Mouse (Mus musculus): ENCODE data around the gene Hbp1.

Hbp1 gene

DNA sequence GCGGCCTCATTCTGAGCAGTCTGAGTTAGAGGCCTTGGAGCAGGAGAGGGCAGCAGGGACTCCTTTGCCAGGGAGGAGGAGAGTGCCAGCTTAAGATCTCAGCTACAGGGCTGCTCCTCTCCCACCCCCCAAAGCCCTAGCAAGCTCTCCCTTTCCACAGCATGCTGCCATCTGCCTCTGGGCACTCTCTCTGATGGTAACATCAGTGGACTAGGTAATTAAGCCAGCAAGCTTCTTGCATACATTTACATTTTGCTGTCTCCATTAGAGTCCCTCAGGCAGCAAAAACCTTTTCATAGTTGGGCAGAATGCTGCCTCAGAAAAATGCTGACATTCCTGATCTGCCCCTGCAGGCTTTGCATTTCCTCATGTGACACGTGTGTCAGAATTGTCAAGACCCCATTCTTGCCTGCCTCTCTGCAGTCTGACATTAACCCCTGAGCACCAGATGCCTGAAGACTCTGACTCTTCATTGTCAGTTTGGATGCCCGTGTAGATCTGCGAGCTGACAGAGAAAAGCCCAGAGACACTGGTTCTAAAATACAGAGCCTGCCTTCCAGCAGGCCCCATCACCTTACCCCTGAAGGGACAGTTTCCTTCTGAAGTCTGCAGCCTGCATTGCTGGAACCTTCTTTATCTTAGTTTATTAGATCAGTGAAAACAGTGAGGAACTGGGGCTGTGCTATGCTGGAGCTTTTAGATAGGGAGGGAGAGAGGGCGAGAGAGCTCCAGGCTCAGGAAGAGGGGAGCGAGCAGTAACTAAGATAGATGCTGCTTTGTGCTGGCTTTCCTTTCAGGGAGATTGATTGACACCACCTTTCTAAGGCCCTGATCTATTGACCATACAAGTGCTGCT lies 44.4 kb downstream of the Hbp1 start:
- no peaks in the 10 kb centered on the region; the same call in 1 of the 2 replicates for H3K27me3 ChIP-seq (ENCODE audit: control insufficient read depth, insufficient read depth, low read length, poor library complexity, severe bottlenecking)
- 0 out of 2 replicates have a peak, but pooled peaks cover 7% of the 10 kb centered on the region for H3K36me3 ChIP-seq (ENCODE audit: control insufficient read depth, insufficient read depth, low read length, poor library complexity, severe bottlenecking)
- no peak for DNase-seq (ENCODE audit: low read depth, low spot score)

DNA sequence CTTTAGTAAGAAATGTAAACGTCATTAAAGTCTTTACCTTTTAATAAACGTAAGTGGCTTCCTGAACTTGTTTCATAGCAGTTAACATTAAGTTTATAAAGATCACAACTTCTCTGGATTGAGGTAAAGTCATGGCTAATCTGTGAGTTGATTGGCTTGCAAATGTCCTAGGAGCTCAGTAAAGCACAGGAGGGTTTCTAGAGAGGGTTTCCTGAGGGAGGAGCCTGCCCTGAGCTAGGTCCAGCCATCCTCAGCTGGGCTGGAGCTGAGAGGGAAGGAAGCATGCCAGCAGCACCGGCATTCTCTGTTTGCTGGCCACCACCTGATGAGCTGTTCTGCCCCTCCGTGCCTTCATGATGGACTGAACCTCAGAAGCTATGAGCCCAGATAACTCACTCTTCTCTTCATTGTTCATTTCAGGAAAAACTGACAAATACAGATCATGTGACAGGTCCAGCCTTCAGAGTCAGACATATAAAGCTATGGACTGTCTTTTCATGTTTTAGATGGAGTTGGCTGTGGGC lies 49.9 kb downstream of the Hbp1 start:
- 0 out of 2 replicates have a peak, but pooled peaks cover 4% of the 10 kb centered on the region for H3K36me3 ChIP-seq (ENCODE audit: control insufficient read depth, insufficient read depth, low read length, poor library complexity, severe bottlenecking)
- no peak for DNase-seq (ENCODE audit: low read depth, low spot score)
- H3K27me3 ChIP-seq (ENCODE audit: control insufficient read depth, insufficient read depth, low read length, poor library complexity, severe bottlenecking), result no peaks in the 10 kb centered on the region; the same call in 1 of the 2 replicates

DNA sequence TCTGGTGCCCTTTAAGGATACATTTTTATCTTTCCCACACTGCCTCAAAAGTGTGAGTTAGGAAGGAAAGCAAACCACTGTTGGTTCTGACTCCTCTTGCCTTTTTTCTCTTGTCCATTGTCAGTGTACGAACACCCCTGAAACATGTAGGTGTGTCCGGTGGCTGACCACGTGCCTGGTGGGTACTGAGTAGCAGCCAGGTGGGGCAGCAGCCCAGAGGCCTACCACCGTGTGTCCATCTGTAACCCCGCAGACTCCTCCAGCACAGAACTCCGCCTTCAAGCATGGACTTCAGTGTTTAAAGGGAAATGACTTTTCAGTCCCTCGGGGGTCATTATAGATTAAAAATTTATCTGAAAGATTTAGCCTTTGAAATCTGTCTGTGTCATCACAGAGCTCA lies 52.9 kb downstream of the Hbp1 start:
- 0 out of 2 replicates have a peak, but pooled peaks cover 4% of the 10 kb centered on the region for H3K36me3 ChIP-seq (ENCODE audit: control insufficient read depth, insufficient read depth, low read length, poor library complexity, severe bottlenecking)
- no peak for DNase-seq (ENCODE audit: low read depth, low spot score)
- no peaks in the 10 kb centered on the region; the same call in 1 of the 2 replicates for H3K27me3 ChIP-seq (ENCODE audit: control insufficient read depth, insufficient read depth, low read length, poor library complexity, severe bottlenecking)

DNA sequence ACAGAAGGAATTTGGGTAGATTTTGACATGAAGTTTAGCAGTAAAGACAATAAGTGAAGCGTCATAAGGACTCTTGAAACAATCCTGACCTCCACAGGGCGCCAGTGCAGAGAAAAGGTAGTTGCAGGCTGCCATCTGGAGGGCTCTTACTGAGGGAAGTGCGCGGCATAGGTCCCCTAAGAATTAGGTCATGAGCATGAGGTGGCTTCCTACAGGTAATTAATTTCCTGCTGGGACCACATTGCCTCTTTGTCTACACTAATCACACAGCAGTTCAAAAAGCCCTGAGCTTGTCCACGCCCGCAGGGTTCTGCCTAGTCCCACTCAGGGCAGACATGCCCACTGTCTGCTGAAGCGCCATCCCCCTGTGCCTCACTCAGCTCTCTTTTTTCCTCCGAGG lies 53.3 kb downstream of the Hbp1 start:
- Histone ChIP-seq H3K27me3 (ENCODE audit: control insufficient read depth, insufficient read depth, low read length, poor library complexity, severe bottlenecking) (no peaks in the 10 kb centered on the region; the same call in 1 of the 2 replicates), H3K36me3 (ENCODE audit: control insufficient read depth, insufficient read depth, low read length, poor library complexity, severe bottlenecking) (0 out of 2 replicates have a peak, but pooled peaks cover 4% of the 10 kb centered on the region)
- no peak for DNase-seq (ENCODE audit: low read depth, low spot score)

DNA sequence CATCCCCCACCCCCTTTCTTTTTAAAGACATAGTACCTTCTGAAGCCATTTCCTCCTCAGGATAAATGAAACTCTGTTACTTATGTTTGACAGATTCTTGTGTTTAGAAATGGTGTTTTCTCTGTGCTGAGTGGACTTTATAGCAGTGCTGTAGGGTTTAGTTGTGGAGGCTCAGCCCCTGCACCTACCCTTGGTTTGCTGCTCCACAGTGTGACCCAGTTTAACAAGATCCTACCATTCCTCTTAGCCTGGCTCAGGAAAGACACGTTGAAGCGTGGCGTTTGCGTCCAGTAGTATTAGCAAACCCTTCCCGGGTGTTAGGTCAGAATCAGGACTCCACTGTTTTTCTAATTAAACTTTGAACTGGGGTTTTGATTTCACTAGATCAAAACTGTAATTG lies 54.0 kb downstream of the Hbp1 start:
- Histone ChIP-seq H3K36me3 (ENCODE audit: control insufficient read depth, insufficient read depth, low read length, poor library complexity, severe bottlenecking) (0 out of 2 replicates have a peak, but pooled peaks cover 1% of the 10 kb centered on the region), H3K27me3 (ENCODE audit: control insufficient read depth, insufficient read depth, low read length, poor library complexity, severe bottlenecking) (no peaks in the 10 kb centered on the region)
- no peak for DNase-seq (ENCODE audit: low read depth, low spot score)

DNA sequence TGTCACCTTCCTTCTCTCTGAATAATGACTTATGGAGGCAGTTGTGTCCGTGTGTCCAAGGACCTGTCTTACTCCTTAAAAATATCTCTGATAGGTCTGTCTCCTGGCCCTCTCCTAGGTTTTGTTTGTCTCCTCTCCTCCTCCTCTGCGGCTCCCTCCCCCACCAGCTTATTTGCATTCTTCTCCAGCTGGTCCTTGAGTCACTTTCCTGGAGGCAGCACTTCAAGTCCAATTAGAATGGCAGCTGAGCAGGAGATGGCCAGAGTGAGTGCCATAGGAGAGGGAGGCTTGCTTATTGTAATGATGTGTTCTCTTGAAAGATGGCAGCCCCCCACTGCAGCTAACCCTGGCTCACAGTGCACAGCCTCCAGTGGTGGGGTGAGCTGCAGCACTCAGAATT lies 54.4 kb downstream of the Hbp1 start:
- no peaks in the 10 kb centered on the region for H3K27me3 ChIP-seq (ENCODE audit: control insufficient read depth, insufficient read depth, low read length, poor library complexity, severe bottlenecking)
- H3K36me3 ChIP-seq (ENCODE audit: control insufficient read depth, insufficient read depth, low read length, poor library complexity, severe bottlenecking), result no peaks in the 10 kb centered on the region
- DNase-seq (ENCODE audit: low read depth, low spot score), result no peak

DNA sequence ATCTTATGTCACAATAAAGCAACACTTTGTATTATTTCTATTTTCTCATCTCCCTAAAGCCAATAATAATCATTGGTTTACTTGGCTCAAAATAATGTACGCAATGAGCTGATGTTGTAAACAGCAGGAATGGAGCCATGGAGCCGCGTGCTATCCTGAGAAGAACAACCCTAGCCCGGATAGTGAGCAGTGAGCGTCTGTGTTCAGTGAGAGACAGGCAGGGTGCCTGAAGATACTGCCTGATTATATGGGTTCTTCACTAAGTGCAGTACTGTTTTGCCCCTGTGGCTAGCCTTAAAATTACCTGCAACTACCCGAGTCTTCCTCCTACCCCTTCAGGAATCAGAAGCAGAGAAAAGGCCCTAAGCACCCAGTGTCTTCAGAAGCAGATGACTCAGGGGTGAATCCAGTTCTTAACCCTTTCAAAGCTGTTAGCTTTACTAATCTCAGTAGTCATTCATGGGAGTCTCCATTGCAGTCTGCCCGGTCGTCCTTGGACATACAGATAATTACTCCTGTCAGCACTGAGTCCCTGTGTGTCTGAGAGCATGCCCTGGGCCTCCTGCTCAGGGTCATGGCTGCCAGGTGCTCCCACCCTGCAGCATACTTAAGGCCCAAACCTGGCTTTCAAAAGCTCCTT lies 55.1 kb downstream of the Hbp1 start:
- Histone ChIP-seq H3K36me3 (ENCODE audit: control insufficient read depth, insufficient read depth, low read length, poor library complexity, severe bottlenecking) (no peaks in the 10 kb centered on the region), H3K27me3 (ENCODE audit: control insufficient read depth, insufficient read depth, low read length, poor library complexity, severe bottlenecking) (no peaks in the 10 kb centered on the region)
- DNase-seq (ENCODE audit: low read depth, low spot score), result no peak

DNA sequence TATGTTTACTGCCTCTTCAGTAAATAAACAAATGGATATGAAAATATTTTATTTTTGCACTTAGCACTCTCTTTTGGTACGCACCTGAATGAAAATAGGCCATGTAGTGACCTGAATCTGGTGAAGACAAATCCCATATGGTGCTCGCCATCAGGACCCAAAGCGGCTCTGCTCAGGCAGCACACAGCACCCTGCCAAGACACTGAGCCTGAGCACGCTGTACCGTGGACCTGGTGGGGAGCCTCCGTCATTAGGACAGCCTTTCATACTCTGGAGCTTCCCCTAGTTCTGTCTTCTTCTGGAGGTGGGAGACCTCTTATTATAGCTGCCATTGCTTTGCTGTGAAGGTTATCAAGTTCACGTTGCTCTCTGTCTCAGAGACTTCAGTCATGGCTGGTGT lies 57.6 kb downstream of the Hbp1 start:
- no peak for DNase-seq (ENCODE audit: low read depth, low spot score)
- Histone ChIP-seq H3K27me3 (ENCODE audit: control insufficient read depth, insufficient read depth, low read length, poor library complexity, severe bottlenecking) (no peaks in the 10 kb centered on the region), H3K36me3 (ENCODE audit: control insufficient read depth, insufficient read depth, low read length, poor library complexity, severe bottlenecking) (peaks cover 2% of the 10 kb centered on the region; the same call in 1 of the 2 replicates)

DNA sequence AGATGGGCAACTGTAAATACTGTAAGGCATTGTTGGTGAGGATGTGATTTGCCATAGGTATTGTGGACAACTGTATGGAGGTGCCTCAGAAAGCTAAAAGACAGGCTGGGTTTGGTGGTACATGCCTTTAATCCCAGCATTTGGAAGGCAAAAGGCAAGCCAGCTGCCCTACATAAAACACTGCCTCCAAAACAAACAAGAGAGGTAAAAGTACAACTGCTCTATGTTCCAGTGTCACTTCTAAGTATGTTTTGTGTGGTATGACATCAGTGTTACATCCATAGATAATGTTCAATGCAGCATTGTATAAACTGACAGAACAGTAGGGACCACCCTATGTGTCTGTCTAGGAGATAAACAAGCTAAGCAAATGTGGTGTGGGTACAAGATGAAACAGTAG lies 58.3 kb downstream of the Hbp1 start:
- Histone ChIP-seq H3K36me3 (ENCODE audit: control insufficient read depth, insufficient read depth, low read length, poor library complexity, severe bottlenecking) (peaks cover 4% of the 10 kb centered on the region), H3K27me3 (ENCODE audit: control insufficient read depth, insufficient read depth, low read length, poor library complexity, severe bottlenecking) (no peaks in the 10 kb centered on the region)
- DNase-seq (ENCODE audit: low read depth, low spot score), result no peak

DNA sequence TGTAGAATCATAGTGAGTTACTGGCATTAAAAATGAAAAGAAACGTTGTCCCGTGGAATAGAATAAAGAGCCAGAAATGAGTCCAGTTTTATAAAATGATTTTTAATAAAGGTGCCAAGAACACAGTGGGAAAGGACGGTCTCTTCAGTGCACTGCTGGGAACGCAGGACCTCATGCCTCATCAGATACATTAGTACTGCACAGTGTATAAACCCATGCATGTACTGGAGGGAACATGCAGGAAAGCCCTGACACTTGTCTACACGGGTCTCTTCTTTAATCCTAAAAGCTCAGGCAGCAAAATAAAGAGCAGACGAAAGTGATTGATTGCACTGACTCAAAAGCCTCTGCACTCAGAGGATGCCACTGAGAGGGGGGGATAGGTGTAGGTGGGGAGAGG lies 59.6 kb downstream of the Hbp1 start:
- H3K36me3 ChIP-seq (ENCODE audit: control insufficient read depth, insufficient read depth, low read length, poor library complexity, severe bottlenecking), result peaks cover 6% of the 10 kb centered on the region
- H3K27me3 ChIP-seq (ENCODE audit: control insufficient read depth, insufficient read depth, low read length, poor library complexity, severe bottlenecking), result no peaks in the 10 kb centered on the region
- no peak for DNase-seq (ENCODE audit: low read depth, low spot score)

DNA sequence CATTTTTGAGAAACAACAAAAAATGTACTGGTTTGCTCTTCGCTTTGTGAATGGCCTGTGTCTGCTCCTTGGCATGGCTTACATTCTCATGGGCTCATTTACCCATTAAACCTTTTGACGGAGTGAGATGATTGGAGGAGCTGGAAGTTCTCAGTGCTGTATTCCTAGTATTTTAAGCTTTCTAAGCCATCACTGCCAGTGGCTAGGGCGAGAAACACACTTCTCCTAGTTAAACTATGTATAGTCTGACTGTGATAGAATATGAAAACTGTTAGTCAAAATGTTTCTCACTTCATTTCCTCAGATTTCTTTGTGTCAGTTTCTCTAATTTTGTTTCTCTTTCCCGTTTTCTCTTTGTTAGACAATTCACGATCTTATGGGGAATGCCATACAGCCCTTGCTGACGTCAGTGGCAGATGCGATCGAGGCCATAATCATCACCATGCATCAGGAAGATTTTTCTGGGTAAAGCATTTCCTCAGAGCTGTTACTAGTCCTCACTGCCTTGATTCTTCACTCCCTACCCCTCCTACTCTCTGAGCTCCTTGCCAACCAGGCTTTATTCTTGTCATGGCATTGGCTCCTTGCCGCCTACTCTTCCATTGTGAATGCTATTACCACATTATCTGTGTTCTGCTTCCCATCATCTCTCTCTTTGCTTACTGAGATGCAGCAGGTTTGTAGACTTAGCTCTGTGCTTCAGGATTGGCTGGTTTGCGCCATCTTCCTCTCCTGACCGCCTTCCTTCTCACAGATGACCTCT lies 64.3 kb downstream of the Hbp1 start:
- DNase-seq (ENCODE audit: low read depth, low spot score), result no peak

DNA sequence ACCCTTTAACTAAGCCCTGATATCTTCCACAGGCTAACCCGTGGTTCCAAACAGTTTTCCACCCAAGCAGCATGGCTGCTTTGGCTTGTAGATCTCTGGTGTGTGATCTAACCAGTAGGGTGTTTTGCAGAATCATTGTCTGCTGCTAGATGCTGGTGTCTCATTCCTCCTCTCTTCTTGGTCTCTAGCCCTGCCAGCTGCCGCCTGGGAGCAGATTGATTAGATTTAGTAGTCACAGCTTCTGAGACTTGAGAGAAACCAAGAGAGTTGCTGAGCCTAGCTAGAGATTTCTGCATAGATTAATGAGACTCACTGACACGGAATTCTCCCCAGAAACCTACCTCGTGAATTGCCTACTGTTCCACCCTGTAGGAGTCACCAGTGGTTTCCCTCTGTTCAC lies 65.3 kb downstream of the Hbp1 start:
- no peaks in the 10 kb centered on the region for H3K27me3 ChIP-seq (ENCODE audit: control insufficient read depth, insufficient read depth, low read length, poor library complexity, severe bottlenecking)
- H3K36me3 ChIP-seq (ENCODE audit: control insufficient read depth, insufficient read depth, low read length, poor library complexity, severe bottlenecking), result peaks cover 6% of the 10 kb centered on the region
- DNase-seq (ENCODE audit: low read depth, low spot score), result no peak

More for the DNA sequence above, 64.3 kb downstream of the Hbp1 start:
- Histone ChIP-seq H3K36me3 (ENCODE audit: control insufficient read depth, insufficient read depth, low read length, poor library complexity, severe bottlenecking) (peaks cover 6% of the 10 kb centered on the region), H3K27me3 (ENCODE audit: control insufficient read depth, insufficient read depth, low read length, poor library complexity, severe bottlenecking) (no peaks in the 10 kb centered on the region)

DNA sequence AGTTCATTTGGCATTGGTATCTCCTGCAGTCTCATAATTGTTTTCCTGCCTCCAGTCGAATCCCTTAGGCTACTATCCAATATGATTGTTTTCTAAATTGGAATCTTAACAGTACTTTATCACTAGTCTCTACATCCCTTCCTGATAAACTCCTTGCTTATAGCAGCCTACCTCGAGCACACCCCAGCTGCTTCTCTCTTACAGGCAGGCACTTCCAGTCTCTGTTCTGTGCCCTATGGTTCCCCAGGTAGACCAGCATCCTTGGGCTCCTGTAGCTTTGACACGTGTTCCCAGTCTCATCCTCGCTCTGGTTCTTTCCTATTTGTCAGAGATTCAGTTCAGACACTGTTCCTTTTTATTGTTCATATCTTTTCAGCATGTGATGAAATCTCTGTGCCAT lies 66.0 kb downstream of the Hbp1 start:
- Histone ChIP-seq H3K27me3 (ENCODE audit: control insufficient read depth, insufficient read depth, low read length, poor library complexity, severe bottlenecking) (no peaks in the 10 kb centered on the region), H3K36me3 (ENCODE audit: control insufficient read depth, insufficient read depth, low read length, poor library complexity, severe bottlenecking) (peaks cover 6% of the 10 kb centered on the region)
- DNase-seq (ENCODE audit: low read depth, low spot score), result no peak

DNA sequence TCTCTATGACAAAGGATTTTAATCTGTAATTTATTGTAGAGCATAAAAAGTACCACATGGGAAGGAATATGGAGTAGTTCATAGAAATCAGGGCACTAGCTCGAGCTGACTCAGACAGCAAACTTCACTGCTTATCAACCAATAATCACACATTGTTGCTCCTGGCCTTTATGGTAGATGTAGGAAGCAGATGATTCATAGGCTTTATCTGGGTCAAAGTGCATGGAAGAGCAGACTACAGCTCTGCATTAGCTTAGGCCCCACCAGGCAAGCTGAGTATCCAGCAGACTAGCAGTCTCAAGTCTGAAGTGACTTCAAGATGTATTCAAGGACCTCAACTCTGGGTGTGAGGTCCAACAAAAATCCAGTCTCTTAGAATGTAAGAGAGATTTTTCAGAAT lies 67.6 kb downstream of the Hbp1 start:
- H3K36me3 ChIP-seq (ENCODE audit: control insufficient read depth, insufficient read depth, low read length, poor library complexity, severe bottlenecking), result peaks cover 4% of the 10 kb centered on the region; the same call in 1 of the 2 replicates
- no peak for DNase-seq (ENCODE audit: low read depth, low spot score)
- H3K27me3 ChIP-seq (ENCODE audit: control insufficient read depth, insufficient read depth, low read length, poor library complexity, severe bottlenecking), result no peaks in the 10 kb centered on the region
